Mouse (Mus musculus) kidney, embryonic 15.5 days (tissue): ENCODE measurements around the gene Tubb2a. TPM values are rescaled to one million over a fixed set of nuclear protein-coding genes. Genes with fewer than 3 reads are reported as not detected.

Experiments
- polyA plus RNA-seq: library from polyadenylated mRNA; unstranded; fragments of >200 nt; fragmentation: Nextera tagmentation; extraction: Ambion mirVana; gene quantifications from 2 replicates; pipeline ENCODE4 v1.2.1, GENCODE M21; 2015

Gene Tubb2a
- polyA plus RNA-seq, 1 experiment from 2014 or later, result 132 TPM

Other genes starting within 250 kb of the Tubb2a start
- gene Serpinb6e, start 234.6 kb downstream of the Tubb2a start, polyA plus RNA-seq, result not detected in 2 replicates
- gene Serpinb6c, start 172.3 kb downstream of the Tubb2a start, polyA plus RNA-seq, result 0.19 and 0.32 TPM in 2 replicates
- 26.1 and 26.2 TPM in 2 replicates for gene Nqo2, start 113.3 kb downstream of the Tubb2a start, polyA plus RNA-seq
- 18.3 and 18.6 TPM in 2 replicates for gene Ripk1, start 75.6 kb downstream of the Tubb2a start, polyA plus RNA-seq
- 58.8 and 70.9 TPM in 2 replicates for gene Serpinb6a, start 75.2 kb downstream of the Tubb2a start, polyA plus RNA-seq
- gene Bphl, start 40.4 kb downstream of the Tubb2a start, polyA plus RNA-seq, result 66.7 and 72.2 TPM in 2 replicates
- gene Tubb2b, start 52.5 kb upstream of the Tubb2a start, polyA plus RNA-seq, result 29.3 and 36.6 TPM in 2 replicates
- gene Psmg4, start 85.0 kb upstream of the Tubb2a start, polyA plus RNA-seq, result 79.0 and 88.7 TPM in 2 replicates